ENCODE assay signal across 9 mouse cellular contexts in genomic region chr7:144052076-144052475, GRCm38 (mm10). TPM values are rescaled to one million over a fixed set of nuclear protein-coding genes. Genes with fewer than 3 reads are reported as not detected.
DNase-seq lines count a peak whose midpoint lies in the region; ATAC-seq and TF ChIP-seq lines count a peak whose summit lies in the region.
"Had no signal": no experiment of that assay in that cellular context is flagged by ENCODE, and none has a peak within 500 bp of the region (broad histone marks: within the 10 kb centered on the region; RNA-seq: fewer than 3 reads in every experiment).

No protein-coding gene starts in this region.

- no peaks in the 10 kb centered on the region; the same call in 1 of the 2 replicates for H3K27me3 ChIP-seq in heart, adult 2 months (ENCODE audit: control insufficient read depth, insufficient read depth, low read length)
- H3K27me3 ChIP-seq in intestine, embryonic 15.5 days (replicated peaks), result no peaks in the 10 kb centered on the region
- no peaks in the 10 kb centered on the region for H3K27me3 ChIP-seq in lung, embryonic 14.5 days (ENCODE audit: insufficient read depth, low read length)
- H3K27me3 ChIP-seq in forebrain, embryonic 16.5 days (replicated peaks; ENCODE audit: control insufficient read depth, insufficient read depth, low read length), result no peaks in the 10 kb centered on the region

- H3K27ac ChIP-seq in heart, adult 2 months, result no peak overlapping the region
- H3K27ac ChIP-seq in intestine, embryonic 15.5 days, result peak overlapping the region; percentile 11; the same call in 1 of the 2 replicates
- H3K27ac ChIP-seq in lung, embryonic 14.5 days (ENCODE audit: low read depth), result no peak overlapping the region
- no peak overlapping the region for H3K27ac ChIP-seq in forebrain, embryonic 16.5 days (ENCODE audit: low read length)
- H3K27ac ChIP-seq: macrophage had no signal

- TF ChIP-seq CTCF in heart, adult 2 months (IDR thresholded peaks at IDR 0.05), result peak; percentile 28; the same call in 1 of the 2 replicates
- TF ChIP-seq CTCF in lung, embryonic 14.5 days (IDR thresholded peaks at IDR 0.05; ENCODE audit: low read depth), result peak; percentile 49

- intact Hi-C loops in heart, adult 2 months (cut with DNase I), result no loop called here

- WGBS in heart, adult 2 months, result 10% methylated on average over 12 of the region's 12 CpGs
- WGBS in intestine, embryonic 15.5 days, result 3% methylated on average over 12 of the region's 12 CpGs
- WGBS in lung, embryonic 14.5 days, result 9% methylated on average over 12 of the region's 12 CpGs
- WGBS in forebrain, embryonic 16.5 days, result 20% methylated on average over 12 of the region's 12 CpGs

- no peaks in the 10 kb centered on the region for H3K9me3 ChIP-seq in intestine, embryonic 15.5 days
- no peaks in the 10 kb centered on the region for H3K9me3 ChIP-seq in lung, embryonic 14.5 days (ENCODE audit: low read depth, low read length)
- H3K9me3 ChIP-seq in forebrain, embryonic 16.5 days (ENCODE audit: control insufficient read depth, low read length), result no peaks in the 10 kb centered on the region

- no peak for TF ChIP-seq EP300 in heart, adult 2 months (IDR thresholded peaks at IDR 0.05; ENCODE audit: insufficient read depth, low read depth, low read length)

- no peaks in the 10 kb centered on the region for H3K79me2 ChIP-seq in heart, adult 2 months (replicated peaks; ENCODE audit: control insufficient read depth, insufficient read depth, low read length)

- TF ChIP-seq POLR2A in heart, adult 2 months (IDR thresholded peaks at IDR 0.05; ENCODE audit: insufficient read depth, low read depth, low read length), result no peak

- no peak overlapping the region for H3K4me2 ChIP-seq in intestine, embryonic 15.5 days (replicated peaks)
- no peak overlapping the region for H3K4me2 ChIP-seq in lung, embryonic 14.5 days
- no peak overlapping the region for H3K4me2 ChIP-seq in forebrain, embryonic 16.5 days (ENCODE audit: low read length)

- H3K9ac ChIP-seq in heart, adult 2 months (ENCODE audit: low read depth, low read length), result no peak overlapping the region
- H3K9ac ChIP-seq in intestine, embryonic 15.5 days, result no peak overlapping the region
- no peak overlapping the region for H3K9ac ChIP-seq in lung, embryonic 14.5 days
- H3K9ac ChIP-seq in forebrain, embryonic 16.5 days (replicated peaks; ENCODE audit: low read depth, low read length), result no peak overlapping the region

- ATAC-seq in intestine, embryonic 15.5 days, result peak; percentile 57
- ATAC-seq in lung, embryonic 14.5 days (ENCODE audit: insufficient read depth), result no peak
- ATAC-seq in forebrain, embryonic 16.5 days, result no peak

- no peaks in the 10 kb centered on the region for H3K4me1 ChIP-seq in heart, adult 2 months (ENCODE audit: control insufficient read depth, insufficient read depth, low read length)
- H3K4me1 ChIP-seq in intestine, embryonic 15.5 days (replicated peaks), result peaks cover 9% of the 10 kb centered on the region
- H3K4me1 ChIP-seq in lung, embryonic 14.5 days (ENCODE audit: insufficient read depth), result no peaks in the 10 kb centered on the region
- H3K4me1 ChIP-seq in forebrain, embryonic 16.5 days (replicated peaks; ENCODE audit: control insufficient read depth, insufficient read depth, low read length), result no peaks in the 10 kb centered on the region

- no peak for DNase-seq in heart, adult 2 months
- DNase-seq in heart, adult 8-10 months (ENCODE audit: low spot score), result no peak
- peak; percentile 85 to 92 for DNase-seq in adrenal gland, adult (ENCODE audit: inconsistent age in 2 of 2, low spot score in 1 of 2)
- peak; percentile 69 for DNase-seq in lung, embryonic 14.5 days
- no peak for DNase-seq in cerebellum, adult 18-20 months
- no peak for DNase-seq in right cerebral cortex, postnatal 4 days

- no peak overlapping the region for H3K4me3 ChIP-seq in heart, adult 2 months
- H3K4me3 ChIP-seq in intestine, embryonic 15.5 days (replicated peaks), result no peak overlapping the region
- H3K4me3 ChIP-seq in lung, embryonic 14.5 days (ENCODE audit: low read depth, low read length), result no peak overlapping the region
- no peak overlapping the region for H3K4me3 ChIP-seq in forebrain, embryonic 16.5 days (replicated peaks; ENCODE audit: low read length)

- no peaks in the 10 kb centered on the region for H3K36me3 ChIP-seq in heart, adult 2 months (ENCODE audit: control insufficient read depth, insufficient read depth, low read length)
- no peaks in the 10 kb centered on the region for H3K36me3 ChIP-seq in intestine, embryonic 15.5 days
- no peaks in the 10 kb centered on the region for H3K36me3 ChIP-seq in lung, embryonic 14.5 days (ENCODE audit: insufficient read depth)
- H3K36me3 ChIP-seq in forebrain, embryonic 16.5 days (ENCODE audit: control insufficient read depth, insufficient read depth), result no peaks in the 10 kb centered on the region

RNA-seq across cellular contexts. Expression of gene Shank2, which starts 50.3 kb away (rescaled TPM):
- total RNA-seq in heart, adult 2 months (2021), result under 1 TPM; 0.31 to 0.41 TPM
- 0.15 and 0.55 TPM in 2 replicates for polyA plus RNA-seq in heart, adult 2 months (2012; rRNA removed)
- total RNA-seq in heart, adult 8-10 months (2022), result under 1 TPM; 0.16 to 0.38 (median 0.24) TPM
- 0.99 and 1.1 TPM in 2 replicates for polyA plus RNA-seq in intestine, embryonic 15.5 days (2015; fragmentation: Nextera tagmentation; extraction: Ambion mirVana)
- polyA plus RNA-seq in lung, embryonic 14.5 days (2014; fragmentation: Nextera tagmentation; extraction: Ambion mirVana), result 2.1 and 2.2 TPM in 2 replicates
- 7.1 and 9.7 TPM in 2 replicates for polyA plus RNA-seq in forebrain, embryonic 16.5 days (2015; fragmentation: Nextera tagmentation; extraction: Ambion mirVana)
- polyA plus RNA-seq: macrophage had no signal

Comparison
In these comparisons a context has a peak if more than half of its experiments do, and no peak if none do; other contexts are left out.
1. DNase-seq: peak in adrenal gland, adult (2 of 2) and lung, embryonic 14.5 days (single experiment); none in heart, adult 2 months (0 of 2), heart, adult 8-10 months (single experiment), cerebellum, adult 18-20 months (0 of 2) and right cerebral cortex, postnatal 4 days (single experiment).